Mouse (Mus musculus): ENCODE results near the gene Cntfr.
A peak's percentile ranks its signal among the peaks of the same experiment; 100 is the strongest.

Cntfr gene

DNA sequence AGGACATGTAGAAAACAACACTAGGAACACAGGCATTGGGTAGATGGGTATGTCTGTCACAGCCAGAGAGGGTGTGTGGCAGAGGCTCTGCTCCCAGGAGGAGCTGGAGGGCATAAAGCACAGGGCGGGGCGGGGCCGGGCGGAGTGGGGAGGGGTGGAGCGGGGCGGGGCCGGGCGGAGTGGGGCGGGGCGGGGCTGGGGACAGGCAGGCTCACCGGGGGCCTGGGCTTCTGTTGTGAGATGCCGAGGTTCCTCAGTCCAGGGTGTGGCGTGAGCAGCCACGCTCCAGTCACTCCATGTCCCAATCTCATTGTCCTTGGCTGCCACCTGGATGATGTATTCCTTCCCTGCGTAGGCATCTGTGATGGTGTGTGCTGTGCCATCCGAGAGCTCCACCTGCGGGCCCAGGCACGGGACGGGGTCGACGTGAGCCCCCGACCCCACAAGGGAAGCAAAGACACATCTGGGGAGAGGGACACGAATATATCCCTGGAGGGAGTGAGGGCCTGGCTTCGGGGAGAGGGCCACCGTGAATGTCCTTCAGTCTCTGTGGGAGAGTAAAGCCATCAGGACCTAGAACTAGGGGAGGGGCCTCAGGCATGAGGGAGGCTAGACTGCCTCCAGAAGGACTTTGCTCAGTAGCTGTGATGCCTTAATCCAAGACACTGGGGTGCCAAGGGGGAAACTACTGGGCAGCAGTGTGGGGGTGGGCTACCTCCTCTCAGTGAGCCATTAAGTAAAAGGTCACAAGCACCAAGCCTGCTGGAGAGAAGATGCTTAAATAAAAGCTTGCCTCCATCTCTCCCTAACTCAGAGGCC is 38.1 kb downstream of the Cntfr start:
- H3K27me3 ChIP-seq (ENCODE audit: control insufficient read depth, insufficient read depth, low read length, poor library complexity, severe bottlenecking) = no peaks in the 10 kb centered on the region
- no peak for DNase-seq (ENCODE audit: low read depth, low spot score)
- no peaks in the 10 kb centered on the region for H3K36me3 ChIP-seq (ENCODE audit: control insufficient read depth, insufficient read depth, low read length, poor library complexity, severe bottlenecking)

DNA sequence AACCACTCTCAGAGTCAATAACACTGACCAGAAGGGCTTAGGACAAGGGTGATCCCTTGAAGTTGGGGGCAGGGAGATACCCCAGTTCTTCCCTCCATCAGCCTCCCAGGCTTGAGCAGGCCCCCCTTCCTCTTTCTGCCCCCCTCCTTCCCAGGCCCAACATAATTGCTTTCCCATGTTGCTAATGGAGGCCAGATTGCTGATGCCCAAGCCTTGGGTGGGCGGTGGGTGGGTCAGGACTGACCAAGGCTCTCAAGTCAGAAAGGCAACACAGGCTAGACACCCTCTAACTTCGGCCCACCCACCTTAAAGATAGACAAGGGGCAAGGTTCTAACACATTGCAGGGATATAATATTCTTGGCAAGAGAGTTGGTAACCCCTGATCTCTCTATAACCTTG is 41.4 kb downstream of the Cntfr start:
- no peaks in the 10 kb centered on the region for H3K36me3 ChIP-seq (ENCODE audit: control insufficient read depth, insufficient read depth, low read length, poor library complexity, severe bottlenecking)
- DNase-seq (ENCODE audit: low read depth, low spot score) = no peak
- H3K27me3 ChIP-seq (ENCODE audit: control insufficient read depth, insufficient read depth, low read length, poor library complexity, severe bottlenecking) = no peaks in the 10 kb centered on the region

DNA sequence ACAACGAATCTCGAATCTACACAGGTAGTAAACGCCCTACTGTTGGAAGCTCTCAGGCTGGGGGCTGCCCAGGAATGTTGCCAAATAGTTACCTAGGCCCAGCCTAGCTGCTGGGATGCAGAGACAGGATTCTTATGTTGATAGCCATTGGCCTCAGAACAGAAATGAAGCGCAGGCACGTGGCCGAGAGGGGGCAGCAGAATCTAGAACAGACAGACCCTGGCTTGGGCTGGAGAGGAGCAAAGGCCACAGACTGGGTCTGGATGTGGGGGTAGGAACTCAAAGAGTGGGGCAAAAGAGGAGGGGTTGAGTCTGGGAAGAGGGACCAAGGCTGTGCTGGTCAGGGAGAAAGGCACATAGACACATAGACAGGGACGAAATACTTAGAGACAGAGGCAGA is 42.7 kb downstream of the Cntfr start:
- peak; percentile 21 for DNase-seq (ENCODE audit: low read depth, low spot score)
- H3K36me3 ChIP-seq (ENCODE audit: control insufficient read depth, insufficient read depth, low read length, poor library complexity, severe bottlenecking) = no peaks in the 10 kb centered on the region

DNA sequence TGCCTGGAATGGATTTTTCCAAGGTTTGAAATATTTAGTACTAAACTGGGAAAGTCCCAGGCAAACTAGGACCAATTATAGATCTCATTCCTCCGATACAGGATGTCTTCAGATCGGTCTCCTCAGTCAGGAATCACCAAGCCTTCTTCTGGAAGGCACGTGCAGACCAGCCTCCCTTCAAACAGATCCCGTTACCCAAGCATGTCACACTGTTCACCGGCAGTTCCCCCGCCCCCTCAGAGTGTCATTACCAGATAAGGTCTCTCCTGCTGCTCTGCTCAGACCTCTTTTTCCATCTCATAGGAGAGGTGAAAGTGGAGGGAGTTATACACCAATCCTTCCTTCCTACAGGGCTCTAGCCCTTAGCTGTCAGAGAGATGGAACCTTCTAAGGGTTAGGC is 43.2 kb downstream of the Cntfr start:
- Histone ChIP-seq H3K27me3 (ENCODE audit: control insufficient read depth, insufficient read depth, low read length, poor library complexity, severe bottlenecking) (no peaks in the 10 kb centered on the region), H3K36me3 (ENCODE audit: control insufficient read depth, insufficient read depth, low read length, poor library complexity, severe bottlenecking) (no peaks in the 10 kb centered on the region)
- DNase-seq (ENCODE audit: low read depth, low spot score) = no peak

More for the DNA sequence above, 42.7 kb downstream of the Cntfr start:
- no peaks in the 10 kb centered on the region for H3K27me3 ChIP-seq (ENCODE audit: control insufficient read depth, insufficient read depth, low read length, poor library complexity, severe bottlenecking)

DNA sequence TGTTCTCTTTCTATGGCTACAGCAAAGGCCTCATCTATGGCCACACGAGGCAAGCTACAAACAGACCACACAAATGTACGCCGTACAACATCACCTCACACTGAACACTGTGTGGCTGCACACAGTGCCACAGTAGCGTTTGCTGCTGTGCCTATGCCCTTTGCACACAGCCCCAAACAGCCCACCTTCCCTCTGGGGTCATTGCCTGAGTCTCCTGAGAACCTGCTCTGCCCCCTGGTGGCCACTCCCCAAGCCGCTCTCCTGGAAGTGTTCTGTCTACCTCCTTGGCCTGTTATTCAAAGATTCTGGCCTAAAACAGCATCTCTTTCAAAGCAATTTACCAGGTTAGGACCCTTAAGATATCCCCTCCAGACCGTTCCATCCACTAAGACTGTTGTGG is 43.6 kb downstream of the Cntfr start:
- Histone ChIP-seq H3K27me3 (ENCODE audit: control insufficient read depth, insufficient read depth, low read length, poor library complexity, severe bottlenecking) (no peaks in the 10 kb centered on the region), H3K36me3 (ENCODE audit: control insufficient read depth, insufficient read depth, low read length, poor library complexity, severe bottlenecking) (no peaks in the 10 kb centered on the region)
- peak; percentile 65 for DNase-seq (ENCODE audit: low read depth, low spot score)

DNA sequence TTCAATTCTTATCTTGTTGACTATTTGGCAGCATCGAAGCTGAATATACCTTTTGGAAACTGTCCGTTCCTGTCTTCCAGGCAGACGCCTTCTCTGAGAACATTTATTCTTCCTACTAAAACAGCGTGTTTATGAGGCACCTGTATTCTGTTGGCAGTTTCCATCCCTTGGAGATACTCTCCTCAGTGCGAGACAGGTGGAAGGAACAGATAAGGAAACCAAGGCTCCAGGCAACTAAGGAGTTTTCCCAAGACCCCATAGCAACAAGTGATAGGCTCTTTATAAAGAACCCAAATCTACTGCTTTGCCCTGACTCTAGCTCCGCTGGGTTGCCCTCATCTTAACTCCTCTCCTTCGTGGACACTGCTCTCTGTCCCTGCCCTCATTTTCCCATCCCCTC is 48.3 kb downstream of the Cntfr start:
- H3K36me3 ChIP-seq (ENCODE audit: control insufficient read depth, insufficient read depth, low read length, poor library complexity, severe bottlenecking) = no peaks in the 10 kb centered on the region
- DNase-seq (ENCODE audit: low read depth, low spot score) = no peak
- H3K27me3 ChIP-seq (ENCODE audit: control insufficient read depth, insufficient read depth, low read length, poor library complexity, severe bottlenecking) = no peaks in the 10 kb centered on the region

DNA sequence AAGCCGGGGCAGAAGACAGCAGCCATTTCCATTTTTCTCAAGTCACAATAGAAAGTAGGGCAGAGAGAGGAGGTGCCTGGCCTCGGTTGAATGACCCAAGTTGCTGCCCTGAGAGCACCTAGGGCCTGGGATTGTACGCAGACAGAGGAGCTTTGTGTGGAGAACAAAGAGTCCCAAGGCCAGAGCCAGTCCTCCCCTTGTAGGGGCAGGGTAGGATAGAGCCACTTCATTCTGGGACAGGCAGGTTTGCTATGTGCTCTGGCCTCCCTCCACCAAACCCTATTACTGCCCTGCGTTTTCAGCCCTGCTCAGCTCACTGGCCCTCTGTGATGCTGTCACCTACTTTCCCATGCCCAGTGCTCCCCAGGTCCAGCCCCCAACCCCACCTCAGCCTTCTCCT is 48.7 kb downstream of the Cntfr start:
- DNase-seq (ENCODE audit: low read depth, low spot score) = no peak
- no peaks in the 10 kb centered on the region for H3K36me3 ChIP-seq (ENCODE audit: control insufficient read depth, insufficient read depth, low read length, poor library complexity, severe bottlenecking)

DNA sequence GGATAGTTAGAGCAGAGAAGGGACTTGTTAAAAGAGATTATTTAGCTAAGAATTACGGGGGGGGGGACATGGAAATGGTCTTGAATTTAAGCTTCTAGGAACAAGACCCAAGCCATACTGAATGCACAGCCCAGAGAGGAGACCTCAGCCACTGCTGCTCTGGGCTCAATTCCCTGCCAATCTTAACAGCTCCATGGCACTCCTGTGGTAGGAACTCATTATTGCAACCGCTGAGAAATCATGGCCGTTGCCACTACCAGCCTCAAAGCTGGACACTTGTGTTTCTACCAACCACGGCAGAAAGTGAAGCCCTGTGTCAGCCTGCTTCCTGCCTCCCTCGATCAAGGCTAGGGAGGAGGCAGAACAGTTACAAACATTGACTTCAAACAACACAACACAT is 51.4 kb downstream of the Cntfr start:
- Histone ChIP-seq H3K36me3 (ENCODE audit: control insufficient read depth, insufficient read depth, low read length, poor library complexity, severe bottlenecking) (no peaks in the 10 kb centered on the region), H3K27me3 (ENCODE audit: control insufficient read depth, insufficient read depth, low read length, poor library complexity, severe bottlenecking) (no peaks in the 10 kb centered on the region)
- peak; percentile 18 for DNase-seq (ENCODE audit: low read depth, low spot score)

More for the DNA sequence above, 48.7 kb downstream of the Cntfr start:
- H3K27me3 ChIP-seq (ENCODE audit: control insufficient read depth, insufficient read depth, low read length, poor library complexity, severe bottlenecking) = no peaks in the 10 kb centered on the region

DNA sequence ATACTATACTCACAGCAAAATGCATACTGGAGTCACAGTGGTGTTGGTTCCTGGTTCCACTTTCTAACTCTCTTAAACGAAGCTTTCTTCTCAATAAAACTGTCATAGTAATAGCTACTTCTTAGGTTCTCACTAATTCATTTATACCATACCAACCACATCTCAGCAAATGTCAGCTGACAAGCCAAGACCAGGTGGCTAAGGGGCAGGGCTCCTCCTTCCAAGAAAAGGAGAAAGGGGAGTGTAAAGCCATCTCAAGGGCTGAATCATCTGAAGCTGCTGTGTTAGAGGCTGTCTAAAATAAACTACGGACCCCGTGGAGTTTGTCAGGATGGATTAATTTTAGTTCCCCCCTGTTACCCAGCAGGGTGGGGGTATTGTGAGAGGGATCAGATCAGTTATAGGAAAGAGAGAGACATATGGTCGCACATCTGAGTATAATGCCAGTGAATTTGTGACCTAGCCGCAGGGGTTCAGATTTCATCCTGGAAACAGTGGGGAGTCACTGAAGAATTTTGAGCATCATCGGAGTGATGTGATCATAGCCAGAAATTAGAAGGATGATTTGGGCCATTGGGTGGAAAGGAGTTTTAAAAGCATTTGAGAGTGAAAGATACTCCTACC is 55.6 kb downstream of the Cntfr start:
- Histone ChIP-seq H3K36me3 (ENCODE audit: control insufficient read depth, insufficient read depth, low read length, poor library complexity, severe bottlenecking) (no peaks in the 10 kb centered on the region), H3K27me3 (ENCODE audit: control insufficient read depth, insufficient read depth, low read length, poor library complexity, severe bottlenecking) (no peaks in the 10 kb centered on the region)
- DNase-seq (ENCODE audit: low read depth, low spot score) = no peak

DNA sequence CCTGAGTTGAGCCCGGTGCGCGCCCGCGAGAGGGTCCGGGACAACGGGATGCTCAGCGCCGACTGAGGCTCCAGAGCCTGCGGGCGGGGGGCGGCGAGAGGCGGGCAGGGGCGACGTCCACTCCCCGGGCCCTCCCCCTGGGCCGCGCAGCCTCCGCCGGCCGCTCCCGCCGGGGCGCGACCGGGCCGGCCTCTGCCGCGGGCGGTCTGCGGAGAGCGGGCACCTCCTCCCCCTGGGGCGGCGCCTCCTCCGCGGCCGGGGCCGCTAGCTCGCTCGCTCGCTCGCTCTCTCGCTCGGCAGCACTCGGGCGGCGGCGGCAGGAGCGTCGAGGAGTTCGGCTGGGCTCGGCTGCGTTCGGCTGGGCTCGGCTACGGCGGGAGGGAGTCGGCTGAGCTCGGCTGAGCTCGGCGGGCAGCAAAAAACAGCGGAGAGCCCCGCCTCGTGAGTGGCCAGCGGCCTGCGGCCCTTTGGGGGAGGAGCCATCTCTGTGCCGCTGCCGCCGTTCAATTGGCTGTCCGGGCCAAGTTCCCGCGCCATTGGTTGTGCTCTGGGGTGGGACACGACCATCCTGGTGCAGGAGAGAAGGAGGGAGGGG is 56.9 kb downstream of the Cntfr start, which contains the start of gene Enho:
Enho (minus strand) TSS at position 412 of the 595 bp plus-strand sequence.
- DNase-seq (ENCODE audit: low read depth, low spot score) = peak; percentile 90

DNA sequence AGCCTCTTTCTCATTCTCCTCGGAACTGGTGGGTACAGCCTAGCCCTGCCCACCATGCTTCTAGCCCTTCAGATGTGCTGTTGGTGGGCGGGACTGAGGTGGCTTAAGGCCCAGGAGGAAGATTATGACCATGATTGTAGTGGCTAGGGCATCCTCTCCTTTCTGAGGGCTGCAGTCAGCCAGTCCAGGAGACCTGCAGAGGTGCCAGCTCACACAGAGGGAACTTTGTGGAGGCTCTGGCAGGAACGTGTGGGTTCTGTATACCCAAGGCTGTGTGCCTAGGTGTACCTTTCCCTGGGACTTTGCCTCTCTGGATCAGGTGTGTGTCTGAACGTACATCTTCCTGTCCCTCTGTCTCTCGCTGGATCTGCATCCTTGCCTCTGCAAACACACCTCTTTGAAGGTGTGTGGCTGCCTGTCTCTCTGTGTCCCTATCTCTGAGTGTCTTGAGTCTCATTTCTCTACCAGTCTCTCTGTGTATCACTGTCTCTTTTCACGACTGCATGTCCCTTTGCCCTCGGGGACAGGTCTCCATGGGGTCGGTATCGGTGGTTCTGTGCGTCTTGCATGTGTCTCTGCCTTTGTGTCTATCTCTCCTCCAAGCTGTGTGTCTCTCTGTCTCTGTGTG is 57.6 kb downstream of the Cntfr start:
- DNase-seq (ENCODE audit: low read depth, low spot score) = peak; percentile 15
- H3K27me3 ChIP-seq (ENCODE audit: control insufficient read depth, insufficient read depth, low read length, poor library complexity, severe bottlenecking) = no peaks in the 10 kb centered on the region
- H3K36me3 ChIP-seq (ENCODE audit: control insufficient read depth, insufficient read depth, low read length, poor library complexity, severe bottlenecking) = no peaks in the 10 kb centered on the region

More for the DNA sequence above, 56.9 kb downstream of the Cntfr start, which contains the start of gene Enho:
- Histone ChIP-seq H3K36me3 (ENCODE audit: control insufficient read depth, insufficient read depth, low read length, poor library complexity, severe bottlenecking) (no peaks in the 10 kb centered on the region), H3K27me3 (ENCODE audit: control insufficient read depth, insufficient read depth, low read length, poor library complexity, severe bottlenecking) (no peaks in the 10 kb centered on the region)

DNA sequence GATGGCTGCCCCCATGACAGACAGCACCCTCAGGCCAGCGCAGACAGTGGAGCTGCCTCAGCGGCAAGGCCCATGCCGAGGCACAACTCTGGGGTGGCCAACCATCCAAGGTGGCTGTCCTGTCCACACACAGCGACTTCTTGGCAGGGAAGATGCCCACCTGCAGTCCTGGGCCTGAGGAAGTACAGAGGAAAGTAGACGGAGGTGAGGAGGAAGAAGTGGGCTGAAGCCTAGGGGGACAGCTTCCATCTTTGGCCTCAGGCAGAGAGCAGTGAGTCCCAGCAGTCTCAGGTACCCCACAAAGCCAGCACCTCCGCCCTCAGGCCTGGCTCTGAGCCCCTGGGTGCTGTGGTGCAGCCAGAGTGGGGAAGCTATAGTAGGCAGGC is 58.1 kb downstream of the Cntfr start:
- DNase-seq (ENCODE audit: low read depth, low spot score) = no peak

DNA sequence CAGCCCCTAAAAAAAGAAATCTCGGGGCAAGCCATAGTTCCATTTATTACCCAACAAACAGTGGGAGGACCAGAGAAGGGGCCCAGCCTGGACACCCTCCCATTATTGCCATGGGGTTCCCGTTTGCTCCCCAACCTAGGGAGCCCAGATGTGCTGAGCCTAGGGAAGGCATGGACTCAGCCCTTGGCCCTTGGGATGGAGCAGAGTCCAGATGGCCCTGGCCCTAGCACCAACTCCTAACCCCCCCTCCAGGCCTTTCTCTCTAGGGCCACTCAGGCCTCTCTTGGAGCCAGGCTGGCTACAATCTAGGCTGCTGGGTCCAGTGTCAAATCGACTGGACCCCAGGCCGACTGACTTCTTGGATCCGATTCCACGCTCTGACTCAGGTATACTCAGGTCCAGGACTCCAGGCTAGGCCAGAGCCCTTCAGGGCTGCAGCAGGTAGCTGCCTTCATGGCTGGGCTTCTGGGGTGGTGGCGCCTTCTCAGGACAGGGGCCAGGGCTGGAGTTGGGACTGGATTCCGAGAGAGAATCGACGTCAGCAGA is 58.6 kb downstream of the Cntfr start:
- H3K36me3 ChIP-seq (ENCODE audit: control insufficient read depth, insufficient read depth, low read length, poor library complexity, severe bottlenecking) = no peaks in the 10 kb centered on the region
- H3K27me3 ChIP-seq (ENCODE audit: control insufficient read depth, insufficient read depth, low read length, poor library complexity, severe bottlenecking) = no peaks in the 10 kb centered on the region
- no peak for DNase-seq (ENCODE audit: low read depth, low spot score)

More for the DNA sequence above, 58.1 kb downstream of the Cntfr start:
- H3K27me3 ChIP-seq (ENCODE audit: control insufficient read depth, insufficient read depth, low read length, poor library complexity, severe bottlenecking) = no peaks in the 10 kb centered on the region
- no peaks in the 10 kb centered on the region for H3K36me3 ChIP-seq (ENCODE audit: control insufficient read depth, insufficient read depth, low read length, poor library complexity, severe bottlenecking)

DNA sequence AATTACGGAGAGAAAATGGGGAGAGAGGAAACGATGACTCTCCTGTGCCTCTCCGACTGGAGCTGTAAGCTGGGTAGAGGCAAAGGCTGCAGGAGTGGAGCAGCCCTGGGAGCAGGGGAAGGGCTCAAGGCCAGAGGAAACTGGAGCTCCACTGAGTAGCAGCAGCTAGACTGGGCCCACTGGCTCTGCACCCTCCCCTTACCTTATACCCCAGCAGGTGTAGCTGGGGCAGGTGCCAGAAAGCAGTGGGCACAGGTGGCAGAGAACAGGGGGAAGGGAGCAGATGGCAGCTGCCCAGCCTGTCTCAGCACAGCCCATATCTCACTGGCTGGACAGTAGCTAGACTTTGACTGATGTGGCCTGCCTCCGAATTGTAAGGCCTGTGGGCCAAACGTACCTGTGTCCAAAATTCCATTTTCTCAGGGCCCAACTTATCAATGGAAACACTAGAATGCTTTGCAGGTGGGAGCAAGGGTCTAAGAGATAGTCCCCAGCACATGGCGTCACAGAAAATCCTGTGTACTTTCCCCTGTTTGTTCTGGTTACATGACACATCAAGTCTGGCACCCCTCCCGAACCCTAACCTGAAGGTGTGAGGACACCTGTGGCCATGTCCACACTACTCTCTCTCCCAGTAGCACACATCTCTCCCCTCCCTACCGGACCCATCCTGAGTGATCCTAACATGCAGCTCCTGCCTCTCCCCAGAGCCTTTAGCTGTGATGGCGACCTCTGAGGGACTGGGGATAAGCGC is 59.8 kb downstream of the Cntfr start:
- no peak for DNase-seq (ENCODE audit: low read depth, low spot score)
- Histone ChIP-seq H3K27me3 (ENCODE audit: control insufficient read depth, insufficient read depth, low read length, poor library complexity, severe bottlenecking) (no peaks in the 10 kb centered on the region), H3K36me3 (ENCODE audit: control insufficient read depth, insufficient read depth, low read length, poor library complexity, severe bottlenecking) (no peaks in the 10 kb centered on the region)
